Mouse (Mus musculus) midbrain, postnatal 0 days (tissue): Measurements from ENCODE around the gene Efcab5. TPM values are rescaled to one million over a fixed set of nuclear protein-coding genes. Genes with fewer than 3 reads are reported as not detected.
A peak's percentile ranks its signal among the peaks of the same experiment; 100 is the strongest.

Experiments used
- ATAC-seq: fragments of 200-750 bp; cut with Nextera tagmentation; 2 replicates; pipeline ENCODE4 v1.8.0; 2017; ENCODE audit warnings: moderate number of reproducible peaks, mild to moderate bottlenecking, moderate TSS enrichment, moderate library complexity; ENCODE audit not compliant: low FRiP score
- DNase-seq: peaks from one replicate; pipeline ENCODE4 v3.0.0-alpha.2; 2015; ENCODE audit warnings: low spot score
- H3K27ac ChIP-seq: fragments of 300-500 bp; sonication (generic); 2 replicates; pipeline ENCODE4 v1.5.1; 2014; ENCODE audit warnings: low read depth, mild to moderate bottlenecking, low read length, mixed read lengths
- H3K27me3 ChIP-seq: fragments of 300-500 bp; sonication (generic); 2 replicates; pipeline ENCODE4 v1.6.1; 2014; ENCODE audit warnings: low read length, control low read depth, mixed read lengths; ENCODE audit not compliant: insufficient read depth
- H3K36me3 ChIP-seq: fragments of 300-500 bp; sonication (generic); 2 replicates; pipeline ENCODE4 v1.6.1; 2014; ENCODE audit warnings: low read length, control low read depth, mixed read lengths; ENCODE audit not compliant: insufficient read depth
- H3K4me1 ChIP-seq: fragments of 300-500 bp; sonication (generic); 2 replicates; pipeline ENCODE4 v1.6.1; 2014; ENCODE audit warnings: mild to moderate bottlenecking, control low read depth, antibody characterized with exemption, low read length, mixed read lengths; ENCODE audit not compliant: insufficient read depth
- H3K4me2 ChIP-seq: fragments of 300-500 bp; sonication (generic); 2 replicates; pipeline ENCODE4 v1.6.1; 2014; ENCODE audit warnings: low read depth, mild to moderate bottlenecking, low read length, mixed read lengths; ENCODE audit not compliant: poor library complexity, severe bottlenecking
- H3K4me3 ChIP-seq: fragments of 300-500 bp; sonication (generic); 2 replicates; pipeline ENCODE4 v1.5.1; 2014; ENCODE audit warnings: low read depth, mild to moderate bottlenecking, low read length, moderate library complexity
- H3K9ac ChIP-seq: fragments of 300-500 bp; sonication (generic); replicated peaks from 2 replicates; pipeline ENCODE4 v1.6.1; 2014; ENCODE audit warnings: mild to moderate bottlenecking, low read length, moderate library complexity, mixed read lengths; ENCODE audit not compliant: poor library complexity, severe bottlenecking
- H3K9me3 ChIP-seq: fragments of 300-500 bp; sonication (generic); 2 replicates; pipeline ENCODE4 v1.6.1; 2016; ENCODE audit warnings: low read length, control low read depth
- CTCF ChIP-seq: IDR thresholded peaks from 2 replicates; pipeline ENCODE4 v1.5.1; 2016; ENCODE audit warnings: antibody characterized with exemption, mild to moderate bottlenecking
- WGBS: fragments of 180-500 bp; shearing (Covaris S2); extraction: QIAGEN DNeasy Blood & Tissue Kit; methylation state at CpG from one replicate; pipeline ENCODE4 v1.1.7; 2014; 5-methylcytosine and 5-hydroxymethylcytosine counted together
- polyA plus RNA-seq: library from polyadenylated mRNA; unstranded; fragments of >200 nt; fragmentation: Nextera tagmentation; extraction: Ambion mirVana; gene quantifications from 2 replicates; pipeline ENCODE4 v1.2.1, GENCODE M21; 2015
- total RNA-seq: library from RNA; depleted of rRNA; stranded (reverse); fragments of >200 nt; gene quantifications from 2 replicates; pipeline ENCODE4 v1.2.3, GENCODE M21; 2014

The Efcab5 gene
- total and polyA plus RNA-seq, 2 experiments from 2014 or later = 0.44 to 0.51 TPM

GRCm38 (mm10) chr11:77195360-77196109 lies 6.8 kb upstream of the Efcab5 start:
- Histone ChIP-seq H3K36me3 (no peaks in the 10 kb centered on the region), H3K4me1 (no peaks in the 10 kb centered on the region), H3K27ac (no peak overlapping the region), H3K27me3 (peaks cover 7% of the 10 kb centered on the region; the same call in 1 of the 2 replicates), H3K9ac (no peak overlapping the region), H3K9me3 (no peaks in the 10 kb centered on the region), H3K4me3 (no peak overlapping the region), H3K4me2 (no peak overlapping the region)
- ATAC-seq = no peak
- TF ChIP-seq CTCF = no peak
- WGBS = 58% methylated on average over 11 of the region's 11 CpGs
- no peak for DNase-seq

GRCm38 (mm10) chr11:77194762-77195161 lies 6.0 kb upstream of the Efcab5 start:
- 57% methylated on average over 1 of the region's 1 CpGs for WGBS
- H3K9ac ChIP-seq = no peak overlapping the region
- no peak for TF ChIP-seq CTCF
- no peak overlapping the region for H3K4me3 ChIP-seq
- H3K27me3 ChIP-seq = peaks cover 7% of the 10 kb centered on the region; the same call in 1 of the 2 replicates
- H3K36me3 ChIP-seq = no peaks in the 10 kb centered on the region
- no peaks in the 10 kb centered on the region for H3K9me3 ChIP-seq
- ATAC-seq = no peak
- no peak for DNase-seq
- H3K27ac ChIP-seq = no peak overlapping the region
- no peak overlapping the region for H3K4me2 ChIP-seq
- no peaks in the 10 kb centered on the region for H3K4me1 ChIP-seq

GRCm38 (mm10) chr11:77193941-77194553 lies 5.3 kb upstream of the Efcab5 start:
- Histone ChIP-seq H3K4me3 (no peak overlapping the region), H3K27ac (no peak overlapping the region), H3K27me3 (peaks cover 7% of the 10 kb centered on the region; the same call in 1 of the 2 replicates), H3K9me3 (no peaks in the 10 kb centered on the region), H3K36me3 (no peaks in the 10 kb centered on the region), H3K9ac (no peak overlapping the region), H3K4me2 (no peak overlapping the region), H3K4me1 (no peaks in the 10 kb centered on the region)
- WGBS = 11% methylated on average over 6 of the region's 6 CpGs
- ATAC-seq (no peak), DNase-seq (peak; percentile 10)
- no peak for TF ChIP-seq CTCF

- no peak for TF ChIP-seq CTCF
- H3K4me2 ChIP-seq = no peak overlapping the region
- no peak overlapping the region for H3K9ac ChIP-seq
- no peaks in the 10 kb centered on the region for H3K9me3 ChIP-seq
- H3K4me3 ChIP-seq = no peak overlapping the region
- H3K36me3 ChIP-seq = no peaks in the 10 kb centered on the region
- DNase-seq (peak; percentile 10), ATAC-seq (no peak)
- H3K27ac ChIP-seq = no peak overlapping the region
- H3K27me3 ChIP-seq = peaks cover 7% of the 10 kb centered on the region; the same call in 1 of the 2 replicates
- H3K4me1 ChIP-seq = no peaks in the 10 kb centered on the region
- WGBS = 36% methylated on average over 5 of the region's 5 CpGs
Observed at GRCm38 (mm10) chr11:77193410-77193809, 4.6 kb upstream of the Efcab5 start.

GRCm38 (mm10) chr11:77184926-77185325 lies 3.8 kb downstream of the Efcab5 start:
- WGBS = 78% methylated on average over 2 of the region's 2 CpGs
- no peaks in the 10 kb centered on the region for H3K9me3 ChIP-seq
- H3K9ac ChIP-seq = no peak overlapping the region
- no peaks in the 10 kb centered on the region; the same call in 1 of the 2 replicates for H3K27me3 ChIP-seq
- no peak overlapping the region for H3K27ac ChIP-seq
- H3K4me1 ChIP-seq = no peaks in the 10 kb centered on the region; the same call in 1 of the 2 replicates
- H3K4me2 ChIP-seq = no peak overlapping the region
- no peak for TF ChIP-seq CTCF
- H3K4me3 ChIP-seq = no peak overlapping the region
- DNase-seq = no peak
- no peak for ATAC-seq
- no peaks in the 10 kb centered on the region for H3K36me3 ChIP-seq

- Histone ChIP-seq H3K9me3 (no peaks in the 10 kb centered on the region), H3K9ac (no peak overlapping the region), H3K36me3 (no peaks in the 10 kb centered on the region), H3K4me2 (no peak overlapping the region), H3K27ac (no peak overlapping the region), H3K27me3 (no peaks in the 10 kb centered on the region; the same call in 1 of the 2 replicates), H3K4me3 (no peak overlapping the region), H3K4me1 (no peaks in the 10 kb centered on the region; the same call in 1 of the 2 replicates)
- DNase-seq (peak; percentile 24), ATAC-seq (no peak)
- no peak for TF ChIP-seq CTCF
- 23% methylated on average over 2 of the region's 2 CpGs for WGBS
Observed at GRCm38 (mm10) chr11:77182616-77183015, 6.2 kb downstream of the Efcab5 start.
